Mouse (Mus musculus) C2C12 (cell line): ENCODE measurements around the gene Gpha2.

Experiments used
- CEBPB ChIP-seq: IDR thresholded peaks from one replicate; pipeline ENCODE4 v1.6.1; 2011; ENCODE audit warnings: low read depth, mild to moderate bottlenecking, control low read depth, moderate library complexity
- CTCF ChIP-seq: IDR thresholded peaks from one replicate; pipeline ENCODE4 v1.5.1; 2011; ENCODE audit not compliant: control insufficient read depth, insufficient read depth, insufficient read length
- MAX ChIP-seq: IDR thresholded peaks from one replicate; pipeline ENCODE4 v1.6.1; 2011; ENCODE audit warnings: mild to moderate bottlenecking, control low read depth
- MYOD1 ChIP-seq: IDR thresholded peaks from one replicate; pipeline ENCODE4 v1.6.1; 2011; ENCODE audit warnings: low read depth; ENCODE audit not compliant: control insufficient read depth, insufficient read length
- MYOG ChIP-seq: IDR thresholded peaks from one replicate; pipeline ENCODE4 v1.6.1; 2011; ENCODE audit not compliant: control insufficient read depth, insufficient read length; ENCODE audit errors: extremely low read depth
- USF1 ChIP-seq: IDR thresholded peaks from one replicate; pipeline ENCODE4 v1.6.1; 2011; ENCODE audit warnings: low read depth, mild to moderate bottlenecking, control low read depth, moderate library complexity

GRCm38 (mm10) chr19:6243226-6243625, 17.0 kb downstream of the Gpha2 start:
- TF ChIP-seq CTCF (no peak), MYOD1 (no peak), MYOG (no peak), MAX (no peak), USF1 (no peak), CEBPB (no peak)
